Mouse (Mus musculus) neural tube, embryonic 12.5 days (tissue): ENCODE data around the gene Morn5. TPM values are rescaled to one million over a fixed set of nuclear protein-coding genes. Genes with fewer than 3 reads are reported as not detected.

ENCODE experiments used
- ATAC-seq: fragments of 200-750 bp; cut with Nextera tagmentation; 2 replicates; pipeline ENCODE4 v1.8.0; 2017; ENCODE audit warnings: low read depth, mild to moderate bottlenecking, moderate TSS enrichment, moderate library complexity; ENCODE audit not compliant: low FRiP score
- H3K27ac ChIP-seq: fragments of 300-500 bp; sonication (generic); 2 replicates; pipeline ENCODE4 v1.5.1; 2016
- H3K27me3 ChIP-seq: fragments of 300-500 bp; sonication (generic); replicated peaks from 2 replicates; pipeline ENCODE4 v1.6.1; 2016; ENCODE audit warnings: mild to moderate bottlenecking
- H3K36me3 ChIP-seq: fragments of 300-500 bp; sonication (generic); 2 replicates; pipeline ENCODE4 v1.6.1; 2016; ENCODE audit warnings: mild to moderate bottlenecking
- H3K4me1 ChIP-seq: fragments of 300-500 bp; sonication (generic); 2 replicates; pipeline ENCODE4 v1.6.1; 2016
- H3K4me2 ChIP-seq: fragments of 300-500 bp; sonication (generic); replicated peaks from 2 replicates; pipeline ENCODE4 v1.6.1; 2016; ENCODE audit warnings: mild to moderate bottlenecking
- H3K4me3 ChIP-seq: fragments of 300-500 bp; sonication (generic); 2 replicates; pipeline ENCODE4 v1.5.1; 2016
- H3K9ac ChIP-seq: fragments of 300-500 bp; sonication (generic); 2 replicates; pipeline ENCODE4 v1.6.1; 2016; ENCODE audit warnings: mild to moderate bottlenecking
- H3K9me3 ChIP-seq: fragments of 300-500 bp; sonication (generic); 2 replicates; pipeline ENCODE4 v1.6.1; 2016; ENCODE audit warnings: mild to moderate bottlenecking
- WGBS: fragments of 180-500 bp; shearing (Covaris S2); methylation state at CpG from one replicate; pipeline ENCODE4 v1.1.7; 2016; 5-methylcytosine and 5-hydroxymethylcytosine counted together
- polyA plus RNA-seq: library from polyadenylated mRNA; unstranded; fragments of >200 nt; fragmentation: Nextera tagmentation; extraction: Ambion mirVana; gene quantifications from 2 replicates; pipeline ENCODE4 v1.2.1, GENCODE M21; 2016

Gene Morn5
- polyA plus RNA-seq, 1 experiment from 2014 or later: 0.48 TPM

DNA sequence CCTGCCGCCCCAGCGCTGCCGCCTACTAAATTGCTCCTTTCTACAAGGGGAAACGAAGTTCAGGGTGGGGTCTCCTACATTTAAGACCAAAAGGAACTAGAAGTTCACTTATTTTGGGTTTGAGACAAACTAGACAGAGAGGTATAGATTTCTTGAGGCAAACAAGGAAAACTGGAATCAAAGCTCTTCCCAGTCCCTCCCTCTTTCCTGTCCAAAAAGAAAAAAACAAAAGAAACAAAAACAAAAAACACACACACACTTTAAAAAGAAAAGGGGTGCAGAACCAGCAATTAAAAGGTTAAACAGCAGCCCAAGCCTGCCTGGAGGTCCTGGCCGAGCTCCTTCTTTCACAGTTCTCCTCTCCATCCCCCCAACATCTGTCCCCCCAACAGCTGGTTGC is 48.8 kb downstream of the Morn5 start:
- Histone ChIP-seq H3K36me3 (no peaks in the 10 kb centered on the region), H3K4me3 (peak overlapping the region; percentile 13; the same call in 1 of the 2 replicates), H3K4me1 (peaks cover 13% of the 10 kb centered on the region; the same call in 1 of the 2 replicates), H3K27ac (no peak overlapping the region), H3K27me3 (peaks cover 100% of the 10 kb centered on the region), H3K9ac (no peak overlapping the region), H3K9me3 (no peaks in the 10 kb centered on the region), H3K4me2 (no peak overlapping the region)
- 2% methylated on average over 5 of the region's 5 CpGs for WGBS
- ATAC-seq: no peak

GRCm38 (mm10) chr2:36099739-36100138 is 50.5 kb downstream of the Morn5 start:
- H3K27ac ChIP-seq: no peak overlapping the region
- no peaks in the 10 kb centered on the region for H3K36me3 ChIP-seq
- no peak overlapping the region for H3K4me3 ChIP-seq
- peaks cover 30% of the 10 kb centered on the region for H3K4me1 ChIP-seq
- ATAC-seq: no peak
- H3K4me2 ChIP-seq: no peak overlapping the region
- no peaks in the 10 kb centered on the region for H3K9me3 ChIP-seq
- peaks cover 99% of the 10 kb centered on the region for H3K27me3 ChIP-seq
- WGBS: 7% methylated on average over 6 of the region's 6 CpGs
- no peak overlapping the region for H3K9ac ChIP-seq

GRCm38 (mm10) chr2:36101866-36102558 is 52.8 kb downstream of the Morn5 start:
- 1% methylated on average over 28 of the region's 28 CpGs for WGBS
- H3K27me3 ChIP-seq: peaks cover 99% of the 10 kb centered on the region
- no peaks in the 10 kb centered on the region for H3K36me3 ChIP-seq
- H3K4me2 ChIP-seq: 0 out of 2 replicates have a peak overlapping the region, but pooled peaks have one; percentile 59
- no peak overlapping the region for H3K9ac ChIP-seq
- no peaks in the 10 kb centered on the region for H3K9me3 ChIP-seq
- no peak for ATAC-seq
- H3K27ac ChIP-seq: no peak overlapping the region
- peaks cover 37% of the 10 kb centered on the region for H3K4me1 ChIP-seq
- no peak overlapping the region for H3K4me3 ChIP-seq

GRCm38 (mm10) chr2:36102559-36102946 is 53.3 kb downstream of the Morn5 start:
- Histone ChIP-seq H3K4me2 (0 out of 2 replicates have a peak overlapping the region, but pooled peaks have one; percentile 59), H3K27me3 (peaks cover 99% of the 10 kb centered on the region), H3K9me3 (no peaks in the 10 kb centered on the region), H3K4me3 (no peak overlapping the region), H3K4me1 (peaks cover 37% of the 10 kb centered on the region), H3K9ac (no peak overlapping the region), H3K36me3 (no peaks in the 10 kb centered on the region), H3K27ac (no peak overlapping the region)
- under 1% methylated on average over 21 of the region's 21 CpGs for WGBS
- no peak for ATAC-seq

GRCm38 (mm10) chr2:36103069-36103554 is 53.9 kb downstream of the Morn5 start:
- Histone ChIP-seq H3K9me3 (no peaks in the 10 kb centered on the region), H3K9ac (no peak overlapping the region), H3K4me2 (peak overlapping the region; percentile 59), H3K27me3 (peaks cover 99% of the 10 kb centered on the region), H3K27ac (no peak overlapping the region), H3K36me3 (no peaks in the 10 kb centered on the region), H3K4me3 (no peak overlapping the region), H3K4me1 (peaks cover 37% of the 10 kb centered on the region)
- 1% methylated on average over 21 of the region's 21 CpGs for WGBS
- no peak for ATAC-seq

GRCm38 (mm10) chr2:36103555-36104367 is 54.5 kb downstream of the Morn5 start:
- no peaks in the 10 kb centered on the region for H3K9me3 ChIP-seq
- peaks cover 99% of the 10 kb centered on the region for H3K27me3 ChIP-seq
- no peak for ATAC-seq
- H3K4me3 ChIP-seq: peak overlapping the region; percentile 22
- peaks cover 37% of the 10 kb centered on the region for H3K4me1 ChIP-seq
- H3K4me2 ChIP-seq: peak overlapping the region; percentile 59
- H3K27ac ChIP-seq: no peak overlapping the region
- no peak overlapping the region for H3K9ac ChIP-seq
- no peaks in the 10 kb centered on the region for H3K36me3 ChIP-seq
- WGBS: under 1% methylated on average over 38 of the region's 38 CpGs

GRCm38 (mm10) chr2:36104436-36104955 is 55.2 kb downstream of the Morn5 start:
- Histone ChIP-seq H3K4me3 (peak overlapping the region; percentile 35), H3K9me3 (no peaks in the 10 kb centered on the region), H3K9ac (0 out of 2 replicates have a peak overlapping the region, but pooled peaks have one; percentile 19), H3K36me3 (no peaks in the 10 kb centered on the region), H3K27me3 (peaks cover 98% of the 10 kb centered on the region), H3K4me2 (peak overlapping the region; percentile 59), H3K4me1 (peaks cover 37% of the 10 kb centered on the region), H3K27ac (no peak overlapping the region)
- WGBS: under 1% methylated on average over 32 of the region's 32 CpGs
- no peak for ATAC-seq

DNA sequence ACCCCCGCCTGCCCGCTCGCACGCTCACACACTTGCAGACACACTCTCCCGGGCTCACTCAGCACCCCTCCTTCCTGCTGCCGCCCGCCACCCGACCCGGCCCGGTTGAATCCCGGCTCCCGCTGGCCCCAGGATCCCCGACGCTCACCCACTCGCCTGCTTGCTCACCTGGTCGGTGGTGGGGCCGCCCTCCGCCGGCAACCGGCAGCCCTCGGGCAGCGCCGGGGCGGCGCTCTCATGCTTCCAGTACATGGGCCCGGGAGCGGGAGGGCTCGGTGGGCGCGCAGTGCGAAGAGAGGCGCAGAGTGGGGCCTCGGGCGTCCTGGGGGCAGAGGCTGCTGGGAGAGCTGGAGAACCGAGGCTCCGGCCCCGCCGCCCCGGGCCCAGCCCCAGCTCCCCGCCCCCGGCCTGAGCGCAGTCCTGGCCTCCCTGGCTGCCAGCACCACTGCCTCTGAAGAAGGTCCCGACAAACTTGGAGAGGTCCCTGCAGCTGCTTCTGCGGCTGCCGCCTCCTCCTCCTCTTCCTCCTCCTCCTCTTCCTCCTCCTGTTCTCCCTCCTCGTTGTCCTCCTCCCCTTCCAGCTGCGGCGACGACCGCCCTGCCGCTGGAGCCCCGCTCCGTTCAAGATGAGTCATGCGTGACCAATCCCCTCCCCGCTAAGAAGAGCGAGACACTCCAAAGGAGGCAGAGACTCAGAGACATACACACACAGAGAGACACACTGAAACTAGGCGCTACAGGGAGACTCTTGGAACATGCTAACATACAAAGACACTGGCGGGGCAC is 55.9 kb downstream of the Morn5 start, which contains the start of gene Lhx6:
Gene Lhx6 (minus strand): TSS at position 453 of the 786 bp plus-strand sequence.
- H3K27ac ChIP-seq: no peak within 1 kb of the TSS
- ATAC-seq: no peak

GRCm38 (mm10) chr2:36108615-36109014 is 59.4 kb downstream of the Morn5 start:
- Histone ChIP-seq H3K4me1 (peaks cover 18% of the 10 kb centered on the region), H3K9ac (no peak overlapping the region), H3K4me2 (no peak overlapping the region), H3K9me3 (no peaks in the 10 kb centered on the region), H3K27me3 (peaks cover 73% of the 10 kb centered on the region), H3K27ac (no peak overlapping the region), H3K4me3 (no peak overlapping the region), H3K36me3 (no peaks in the 10 kb centered on the region)
- no peak for ATAC-seq
- WGBS: 6% methylated on average over 7 of the region's 7 CpGs

More for the DNA sequence above, 55.9 kb downstream of the Morn5 start, which contains the start of gene Lhx6:
- Histone ChIP-seq H3K4me2 (peak within 1 kb of the TSS; percentile 59), H3K9me3 (no peaks in the 10 kb centered on the region), H3K4me1 (peaks cover 37% of the 10 kb centered on the region), H3K36me3 (no peaks in the 10 kb centered on the region), H3K9ac (0 out of 2 replicates have a peak within 1 kb of the TSS, but pooled peaks have one; percentile 19), H3K27me3 (peaks cover 96% of the 10 kb centered on the region), H3K4me3 (peak within 1 kb of the TSS; percentile 35)
- WGBS: under 1% methylated on average over 58 of the region's 58 CpGs

DNA sequence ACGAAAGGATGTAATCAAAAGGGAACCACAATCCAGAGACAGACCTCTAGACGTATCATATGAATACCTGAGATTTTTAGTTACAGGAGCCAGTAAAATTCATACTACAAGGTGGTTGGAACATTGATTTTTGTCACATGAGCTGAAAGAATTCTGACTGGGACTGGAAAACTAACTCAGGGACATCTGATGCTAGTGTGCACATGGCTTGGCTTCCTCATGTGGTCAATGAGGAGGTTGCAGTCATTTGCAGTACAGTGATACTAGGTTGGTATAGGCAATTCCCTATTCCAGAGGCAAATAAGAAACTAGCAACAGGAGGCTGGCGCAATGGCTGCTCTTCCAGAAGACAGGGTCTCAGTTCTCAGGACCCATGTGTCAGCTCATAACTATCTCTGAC is 63.4 kb downstream of the Morn5 start:
- Histone ChIP-seq H3K27ac (no peak overlapping the region), H3K36me3 (peaks cover 19% of the 10 kb centered on the region), H3K9me3 (no peaks in the 10 kb centered on the region), H3K4me2 (no peak overlapping the region), H3K9ac (no peak overlapping the region), H3K4me1 (no peaks in the 10 kb centered on the region), H3K4me3 (no peak overlapping the region), H3K27me3 (peaks cover 34% of the 10 kb centered on the region)
- ATAC-seq: no peak
- 75% methylated on average over 3 of the region's 3 CpGs for WGBS

- Histone ChIP-seq H3K4me1 (no peaks in the 10 kb centered on the region), H3K9ac (no peak overlapping the region), H3K36me3 (peaks cover 70% of the 10 kb centered on the region), H3K4me3 (no peak overlapping the region), H3K27ac (no peak overlapping the region), H3K4me2 (no peak overlapping the region), H3K27me3 (no peaks in the 10 kb centered on the region), H3K9me3 (no peaks in the 10 kb centered on the region)
- ATAC-seq: no peak
- 96% methylated on average over 9 of the region's 9 CpGs for WGBS
These were observed 77.7 kb downstream of the Morn5 start for GRCm38 (mm10) chr2:36126795-36127429.
